Mouse (Mus musculus) heart, embryonic 10.5 days (tissue): ENCODE measurements around the gene Ajm1. TPM values are rescaled to one million over a fixed set of nuclear protein-coding genes. Genes with fewer than 3 reads are reported as not detected.

Source experiments
- DNase-seq: peaks from one replicate; pipeline ENCODE4 v3.0.0-alpha.2; 2017; ENCODE audit warnings: low spot score
- H3K27ac ChIP-seq: fragments of 300-500 bp; sonication (generic); 2 replicates; pipeline ENCODE4 v1.5.1; 2016; ENCODE audit warnings: mild to moderate bottlenecking
- H3K27me3 ChIP-seq: fragments of 300-500 bp; sonication (generic); 2 replicates; pipeline ENCODE4 v1.6.1; 2016; ENCODE audit warnings: mild to moderate bottlenecking; ENCODE audit not compliant: poor library complexity, insufficient read depth, severe bottlenecking
- H3K36me3 ChIP-seq: fragments of 300-500 bp; sonication (generic); 2 replicates; pipeline ENCODE4 v1.6.1; 2016; ENCODE audit warnings: mild to moderate bottlenecking, moderate library complexity
- H3K4me1 ChIP-seq: fragments of 300-500 bp; sonication (generic); 2 replicates; pipeline ENCODE4 v1.6.1; 2016; ENCODE audit warnings: mild to moderate bottlenecking
- H3K4me3 ChIP-seq: fragments of 300-500 bp; sonication (generic); 2 replicates; pipeline ENCODE4 v1.5.1; 2016; ENCODE audit warnings: mild to moderate bottlenecking, moderate library complexity
- H3K9me3 ChIP-seq: fragments of 300-500 bp; sonication (generic); 2 replicates; pipeline ENCODE4 v1.6.1; 2016; ENCODE audit warnings: mild to moderate bottlenecking, moderate library complexity
- WGBS: fragments of 180-500 bp; shearing (Covaris S2); methylation state at CpG from one replicate; pipeline ENCODE4 v1.1.7; 2016; 5-methylcytosine and 5-hydroxymethylcytosine counted together
- polyA plus RNA-seq: library from polyadenylated mRNA; unstranded; fragments of >200 nt; fragmentation: Nextera tagmentation; extraction: Ambion mirVana; gene quantifications from 2 replicates; pipeline ENCODE4 v1.2.1, GENCODE M21; 2016

Gene Ajm1
- polyA plus RNA-seq, 1 experiment from 2014 or later = 0.08 TPM

DNA sequence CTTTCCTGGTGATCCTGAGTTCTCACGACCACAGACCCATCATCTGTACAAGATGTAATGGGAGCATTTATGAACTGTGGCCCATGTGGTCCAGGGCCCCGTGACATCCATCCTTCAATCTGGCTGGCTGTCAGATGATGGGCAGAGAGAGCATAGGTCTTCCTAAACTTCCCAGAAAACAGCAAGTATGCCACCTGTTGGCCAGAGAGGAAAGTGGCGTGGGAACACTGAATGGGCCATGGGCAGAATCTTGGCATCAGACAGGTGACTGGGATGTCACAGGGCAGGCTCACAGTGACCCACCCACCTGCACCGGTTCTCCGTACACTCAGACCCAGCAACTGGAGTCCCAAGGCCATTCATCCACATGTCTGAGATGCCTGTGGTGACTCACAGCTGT, 30.4 kb downstream of the Ajm1 start:
- no peak overlapping the region for H3K4me3 ChIP-seq
- H3K36me3 ChIP-seq = no peaks in the 10 kb centered on the region
- no peaks in the 10 kb centered on the region for H3K27me3 ChIP-seq
- WGBS = 35% methylated on average over 5 of the region's 5 CpGs
- no peak overlapping the region for H3K27ac ChIP-seq
- DNase-seq = no peak
- H3K9me3 ChIP-seq = no peaks in the 10 kb centered on the region
- no peaks in the 10 kb centered on the region for H3K4me1 ChIP-seq

DNA sequence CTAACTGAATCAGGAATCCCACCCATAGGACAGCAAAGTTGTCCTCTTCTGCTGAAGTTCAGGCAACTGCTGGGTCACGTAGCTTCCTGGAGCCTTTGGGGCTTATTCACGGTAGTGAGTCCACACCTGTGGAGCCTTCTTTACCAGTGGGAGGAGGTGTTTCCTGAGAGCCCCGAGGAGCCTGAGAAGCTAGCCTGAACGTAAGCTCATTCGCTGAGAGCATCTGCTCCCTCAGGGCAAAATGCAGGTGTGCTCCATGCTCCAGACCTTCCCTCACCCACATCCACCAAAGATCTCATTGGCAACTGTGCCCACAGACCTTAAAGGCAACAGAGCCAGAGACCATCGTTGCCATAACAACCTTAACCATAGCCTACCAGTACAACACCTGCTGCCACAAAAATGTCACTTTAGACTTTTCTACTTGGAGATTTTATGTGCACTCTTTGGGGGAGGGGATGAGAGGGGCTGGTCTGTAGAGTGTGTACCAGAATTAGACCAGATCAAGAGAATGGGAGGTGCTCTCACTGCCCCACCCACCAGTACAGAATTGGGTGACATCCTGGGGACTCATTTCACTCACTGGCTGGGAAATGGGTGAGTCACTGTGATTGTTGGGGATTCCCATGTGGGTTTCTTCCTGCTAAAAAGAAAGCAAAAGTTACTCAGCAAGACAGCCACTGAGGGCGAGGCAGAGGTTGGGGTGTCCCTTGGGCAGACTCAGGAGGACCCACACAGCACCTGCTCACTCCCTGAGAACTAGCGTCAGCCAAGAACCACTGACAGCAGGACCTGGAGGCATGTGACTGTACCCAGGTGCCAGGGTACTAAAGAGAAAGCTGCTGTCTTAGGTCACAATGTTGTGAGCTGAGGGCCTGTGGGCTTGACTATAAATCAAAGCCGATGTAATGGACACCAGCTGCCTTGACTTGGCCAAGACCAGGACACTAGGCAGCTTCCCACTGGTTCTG, 32.3 kb downstream of the Ajm1 start:
- no peak for DNase-seq
- Histone ChIP-seq H3K9me3 (no peaks in the 10 kb centered on the region), H3K4me3 (no peak overlapping the region), H3K27ac (no peak overlapping the region), H3K4me1 (peaks cover 11% of the 10 kb centered on the region), H3K36me3 (0 out of 2 replicates have a peak, but pooled peaks cover 4% of the 10 kb centered on the region), H3K27me3 (no peaks in the 10 kb centered on the region)
- WGBS = 67% methylated on average over 9 of the region's 9 CpGs

DNA sequence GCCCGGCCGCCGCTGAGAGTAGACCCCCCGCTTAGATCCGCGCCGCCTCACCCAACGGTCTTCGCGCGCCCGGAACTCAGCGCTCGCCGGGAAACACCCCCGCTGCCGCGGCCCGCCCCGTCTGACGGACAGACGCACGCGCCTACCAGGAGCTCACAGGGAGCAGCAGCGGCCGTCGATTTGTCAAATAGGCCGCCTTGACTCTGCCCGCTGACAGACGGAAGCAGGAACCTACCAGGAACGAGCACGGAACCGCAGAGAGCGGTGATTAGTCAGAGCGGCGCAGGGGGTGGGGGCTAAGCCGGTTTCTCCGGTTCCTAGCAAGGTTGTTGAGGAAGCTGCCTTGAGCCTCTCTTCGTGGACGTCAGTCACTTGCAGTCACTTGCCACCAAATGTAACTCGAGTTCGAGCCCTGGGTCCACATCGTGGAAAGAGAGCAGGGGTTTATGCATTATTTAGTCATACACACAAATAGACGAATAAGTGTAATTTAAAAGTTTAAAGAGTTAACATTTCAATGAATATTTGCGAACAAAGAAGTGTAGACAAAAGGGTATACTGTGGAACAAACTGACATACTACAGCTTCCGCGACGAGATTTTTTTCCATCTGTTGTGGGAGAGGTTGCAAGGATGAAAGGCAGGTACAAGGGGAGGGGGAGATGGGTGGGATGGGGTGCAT, 34.6 kb downstream of the Ajm1 start, which contains the start of gene Traf2:
TSS of gene Traf2 (minus strand) at position 130 of the 681 bp plus-strand sequence.
- Histone ChIP-seq H3K4me3 (peak within 1 kb of the TSS; percentile 83), H3K9me3 (no peaks in the 10 kb centered on the region), H3K4me1 (peaks cover 19% of the 10 kb centered on the region), H3K27me3 (no peaks in the 10 kb centered on the region), H3K27ac (peak within 1 kb of the TSS; percentile 96), H3K36me3 (0 out of 2 replicates have a peak, but pooled peaks cover 4% of the 10 kb centered on the region)
- 3% methylated on average over 48 of the region's 48 CpGs for WGBS
- peak; percentile 100 for DNase-seq

DNA sequence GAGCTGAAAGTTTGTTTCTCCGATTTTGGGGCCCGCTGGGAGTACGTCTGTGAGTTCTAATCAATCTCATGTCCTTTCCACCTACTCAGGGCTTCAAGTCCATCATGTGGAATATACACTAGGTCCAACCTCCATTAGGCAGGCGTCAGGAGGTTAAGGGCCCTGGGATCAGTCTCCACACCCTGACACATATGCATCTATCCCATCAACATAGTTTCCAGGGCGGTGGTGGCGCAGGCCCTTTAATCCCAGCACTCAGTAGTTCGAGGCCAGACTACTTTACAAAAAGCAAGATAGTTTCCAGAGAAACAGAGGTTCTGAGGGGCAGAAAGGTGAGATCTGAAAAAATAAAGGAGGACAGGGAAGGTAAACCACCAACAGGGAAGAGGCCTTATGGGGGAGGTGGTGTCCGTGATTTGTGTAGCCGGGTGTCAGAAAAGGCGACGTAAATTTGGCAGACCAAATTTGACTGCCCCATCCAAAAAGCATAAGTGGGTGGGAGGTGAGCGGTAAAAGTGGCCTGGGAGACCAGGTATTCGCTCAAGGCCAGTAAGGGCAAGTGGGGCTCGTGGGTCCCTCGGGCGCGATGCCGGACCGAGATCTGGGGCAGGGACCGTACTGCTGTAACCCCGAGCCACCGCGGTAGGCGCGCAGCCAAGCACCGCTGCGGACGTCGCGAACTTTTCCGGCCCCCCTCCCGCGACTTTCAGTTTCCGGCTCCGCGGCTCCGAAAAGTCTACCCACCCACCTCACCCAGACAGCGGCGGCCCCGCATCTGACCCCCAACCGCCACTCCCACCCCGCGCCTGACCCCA, 35.4 kb downstream of the Ajm1 start:
- 8% methylated on average over 43 of the region's 43 CpGs for WGBS
- Histone ChIP-seq H3K27me3 (no peaks in the 10 kb centered on the region), H3K36me3 (0 out of 2 replicates have a peak, but pooled peaks cover 4% of the 10 kb centered on the region), H3K9me3 (no peaks in the 10 kb centered on the region), H3K4me3 (peak overlapping the region; percentile 83), H3K27ac (peak overlapping the region; percentile 96), H3K4me1 (peaks cover 24% of the 10 kb centered on the region)
- DNase-seq = no peak

DNA sequence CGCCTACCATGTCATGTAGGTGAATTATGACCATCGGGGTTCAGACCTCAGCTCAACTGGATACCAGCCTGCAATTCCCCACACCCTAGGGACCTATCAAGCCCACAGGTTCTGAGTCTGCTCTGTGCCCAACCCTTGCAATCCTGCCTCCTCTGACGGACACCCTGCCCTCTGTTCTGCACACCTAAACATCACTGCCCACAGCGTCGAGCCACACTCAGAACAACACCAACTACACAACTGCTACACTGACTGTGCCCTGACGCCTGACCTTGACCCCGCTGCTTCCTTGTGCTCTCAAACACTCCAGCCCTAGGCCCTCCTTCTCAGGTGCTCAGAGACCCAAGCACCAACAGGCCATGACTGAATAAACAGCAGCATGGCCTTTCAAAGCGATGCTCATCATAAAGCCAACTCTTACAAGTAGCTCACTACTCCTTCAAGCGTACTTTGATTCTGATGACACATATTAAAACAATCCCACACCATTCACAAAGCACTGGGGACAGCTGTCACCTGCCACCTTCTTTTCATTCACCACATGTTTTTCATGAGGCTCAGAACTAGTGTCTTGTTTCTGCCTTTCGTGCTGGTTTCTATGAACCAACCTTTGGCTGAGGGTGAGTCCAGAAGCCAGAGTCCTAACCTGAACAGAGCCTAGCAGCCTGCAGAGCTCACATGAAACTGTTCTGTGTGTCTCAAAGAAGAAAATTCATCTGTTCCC, 39.8 kb downstream of the Ajm1 start:
- no peaks in the 10 kb centered on the region for H3K9me3 ChIP-seq
- WGBS = 87% methylated on average over 10 of the region's 10 CpGs
- no peaks in the 10 kb centered on the region for H3K27me3 ChIP-seq
- no peak overlapping the region for H3K4me3 ChIP-seq
- DNase-seq = no peak
- H3K36me3 ChIP-seq = peaks cover 19% of the 10 kb centered on the region
- peaks cover 24% of the 10 kb centered on the region for H3K4me1 ChIP-seq
- H3K27ac ChIP-seq = no peak overlapping the region

DNA sequence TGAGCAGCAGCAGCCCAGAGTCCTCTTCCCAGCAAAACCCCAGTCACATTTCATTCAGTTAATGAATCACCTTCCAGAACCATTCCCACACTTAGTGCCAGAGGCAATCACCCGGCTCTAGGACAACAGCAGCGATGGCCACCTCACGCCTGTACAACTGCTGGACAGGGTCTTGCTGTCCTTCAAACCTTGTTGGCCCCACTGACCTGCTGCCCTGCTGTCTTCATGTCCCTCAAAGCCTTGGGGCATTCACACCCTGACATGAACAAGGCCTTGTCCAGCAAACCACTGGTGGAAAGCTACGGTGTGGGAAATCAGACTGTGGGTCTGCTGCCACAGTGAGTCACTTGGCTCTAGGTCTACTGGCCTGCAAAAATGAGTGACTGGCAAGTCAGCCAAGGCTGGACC, 41.0 kb downstream of the Ajm1 start:
- Histone ChIP-seq H3K9me3 (no peaks in the 10 kb centered on the region), H3K36me3 (peaks cover 31% of the 10 kb centered on the region), H3K27ac (no peak overlapping the region), H3K4me3 (no peak overlapping the region), H3K27me3 (no peaks in the 10 kb centered on the region), H3K4me1 (peaks cover 18% of the 10 kb centered on the region)
- WGBS = 93% methylated on average over 4 of the region's 4 CpGs
- no peak for DNase-seq

DNA sequence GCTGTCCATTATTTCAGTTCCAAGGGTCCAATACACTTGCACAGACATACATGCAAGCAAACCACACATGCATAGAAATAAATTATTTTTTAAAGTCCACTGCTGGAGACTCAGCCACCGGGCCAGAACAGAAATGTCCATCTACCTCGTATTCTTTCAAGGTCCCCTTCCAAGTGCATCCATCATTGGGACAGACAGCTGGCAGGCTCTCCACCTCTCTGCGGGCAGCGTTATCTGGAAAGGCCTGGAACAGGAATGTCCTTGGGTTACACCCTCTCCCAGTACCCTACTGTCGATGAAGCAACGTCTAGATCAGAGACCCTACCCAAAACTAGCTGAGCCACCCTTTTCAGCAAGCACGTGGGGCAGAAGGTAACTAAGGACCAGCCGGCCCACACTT, 45.0 kb downstream of the Ajm1 start:
- 0 out of 2 replicates have a peak, but pooled peaks cover 1% of the 10 kb centered on the region for H3K4me1 ChIP-seq
- no peak overlapping the region for H3K4me3 ChIP-seq
- H3K27ac ChIP-seq = no peak overlapping the region
- WGBS = 81% methylated on average over 8 of the region's 8 CpGs
- peaks cover 58% of the 10 kb centered on the region for H3K36me3 ChIP-seq
- H3K9me3 ChIP-seq = no peaks in the 10 kb centered on the region
- DNase-seq = no peak
- H3K27me3 ChIP-seq = no peaks in the 10 kb centered on the region

DNA sequence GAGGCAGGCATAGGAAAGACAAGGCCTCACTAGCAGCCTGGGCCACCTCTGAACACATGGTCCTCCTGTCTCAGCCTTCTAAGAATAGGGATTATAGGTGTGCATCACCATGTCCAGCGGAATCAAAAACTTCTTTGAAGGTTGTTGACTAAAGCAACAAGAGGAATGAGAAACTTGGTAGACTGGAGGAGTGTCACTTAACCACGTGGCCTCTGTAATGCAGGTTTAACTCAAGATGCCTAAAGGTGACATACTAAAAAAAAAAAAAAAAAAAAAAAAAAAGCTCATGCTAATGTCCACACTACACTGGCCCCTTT, 46.7 kb downstream of the Ajm1 start:
- H3K36me3 ChIP-seq = peaks cover 74% of the 10 kb centered on the region
- no peaks in the 10 kb centered on the region for H3K4me1 ChIP-seq
- DNase-seq = no peak
- no peaks in the 10 kb centered on the region for H3K27me3 ChIP-seq
- 89% methylated on average over 2 of the region's 2 CpGs for WGBS
- no peak overlapping the region for H3K4me3 ChIP-seq
- no peak overlapping the region for H3K27ac ChIP-seq
- no peaks in the 10 kb centered on the region for H3K9me3 ChIP-seq

DNA sequence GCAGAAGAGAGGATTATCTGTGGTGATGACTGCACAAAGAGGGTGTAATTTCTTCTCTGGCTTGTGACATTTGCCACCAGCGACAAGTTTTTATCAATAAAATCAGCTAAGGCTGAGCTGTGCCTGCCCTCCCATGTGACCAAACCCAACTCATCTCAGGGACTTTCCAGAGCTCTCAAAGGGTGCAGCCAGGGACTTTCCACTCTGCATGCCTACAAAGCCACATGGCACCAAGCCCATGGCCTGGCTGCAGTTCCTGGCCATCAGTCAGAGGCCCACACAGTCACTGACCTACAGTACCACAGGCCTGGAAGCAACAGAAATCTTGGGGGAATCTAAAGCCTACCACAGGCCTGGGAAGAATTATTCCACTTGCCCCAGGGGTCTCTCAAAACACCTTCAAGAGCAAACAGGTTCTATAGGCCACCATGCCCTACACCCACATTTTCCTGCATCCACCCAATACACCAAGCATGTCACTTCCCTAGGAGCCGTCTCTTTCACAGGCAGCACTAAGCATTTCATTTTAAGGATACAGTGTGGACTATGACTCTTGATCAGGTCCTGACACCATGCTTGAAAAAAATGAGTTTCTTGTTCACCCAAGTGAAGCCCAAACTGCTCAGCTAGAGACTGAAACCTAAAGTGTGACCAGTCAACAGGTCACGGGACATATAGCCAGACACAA, 47.2 kb downstream of the Ajm1 start:
- 83% methylated on average over 3 of the region's 3 CpGs for WGBS
- DNase-seq = no peak
- no peak overlapping the region for H3K4me3 ChIP-seq
- H3K36me3 ChIP-seq = peaks cover 79% of the 10 kb centered on the region
- no peaks in the 10 kb centered on the region for H3K9me3 ChIP-seq
- no peaks in the 10 kb centered on the region for H3K27me3 ChIP-seq
- no peaks in the 10 kb centered on the region for H3K4me1 ChIP-seq
- H3K27ac ChIP-seq = no peak overlapping the region

DNA sequence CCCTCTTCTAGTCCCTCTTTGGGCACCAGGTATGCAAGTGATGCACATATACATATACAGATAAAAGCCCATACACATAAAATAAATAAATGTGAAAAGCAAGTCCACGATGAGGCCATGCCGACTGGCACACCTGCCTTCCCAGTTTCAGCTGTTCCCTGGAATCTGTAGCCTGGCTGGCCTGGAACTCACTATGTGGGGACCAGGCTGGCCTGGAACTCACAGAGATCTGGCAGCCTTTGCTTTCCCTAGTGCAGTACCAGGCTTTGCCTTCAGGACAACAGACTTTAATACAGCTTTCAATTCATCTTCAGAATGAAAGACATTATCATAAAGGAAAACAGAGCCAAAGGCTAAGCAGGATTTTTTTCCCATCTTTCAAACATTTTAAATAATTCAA, 47.9 kb downstream of the Ajm1 start:
- Histone ChIP-seq H3K9me3 (no peaks in the 10 kb centered on the region), H3K36me3 (peaks cover 84% of the 10 kb centered on the region), H3K4me1 (no peaks in the 10 kb centered on the region), H3K27ac (no peak overlapping the region), H3K4me3 (no peak overlapping the region), H3K27me3 (no peaks in the 10 kb centered on the region)
- 95% methylated on average over 2 of the region's 2 CpGs for WGBS
- DNase-seq = no peak

DNA sequence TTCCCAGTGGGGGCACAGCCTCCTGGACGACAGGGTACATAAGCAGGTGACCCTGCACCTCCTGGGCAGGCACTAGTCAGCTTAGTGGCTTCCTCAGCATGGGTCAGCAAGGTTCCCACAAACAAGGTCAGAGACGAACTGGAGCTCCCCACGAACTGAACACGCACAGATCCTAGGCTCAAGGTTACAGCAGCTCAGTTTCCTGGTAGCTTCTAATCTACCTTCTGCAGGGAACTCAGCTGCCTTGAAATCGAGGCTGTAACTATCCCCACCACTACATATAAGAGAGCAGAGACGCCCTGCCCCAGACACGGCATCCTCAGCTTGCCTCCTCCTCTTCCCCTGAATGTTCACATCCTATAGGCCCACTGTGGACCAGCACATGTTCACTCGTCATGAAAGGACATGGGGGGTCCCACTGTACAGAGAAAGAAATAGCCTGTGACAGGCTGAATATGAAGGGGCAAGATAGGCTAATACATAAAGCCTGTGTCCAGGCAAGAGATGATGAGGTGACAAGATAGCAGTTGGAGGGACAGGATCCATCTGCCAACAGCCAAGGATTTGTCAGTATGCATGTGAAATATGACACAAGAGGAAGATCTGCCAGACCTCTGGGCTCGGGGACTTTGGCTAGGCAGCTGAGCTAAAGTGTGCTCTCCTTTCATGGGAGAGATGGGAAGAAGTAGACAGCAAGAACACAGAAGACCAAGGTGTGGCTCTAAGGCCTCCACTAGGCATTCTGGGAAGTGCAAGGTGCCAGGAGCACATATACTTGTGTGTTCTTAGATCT, 54.9 kb downstream of the Ajm1 start:
- DNase-seq = no peak
- no peaks in the 10 kb centered on the region for H3K27me3 ChIP-seq
- peaks cover 96% of the 10 kb centered on the region for H3K36me3 ChIP-seq
- WGBS = 83% methylated on average over 9 of the region's 9 CpGs
- no peak overlapping the region for H3K4me3 ChIP-seq
- no peak overlapping the region for H3K27ac ChIP-seq
- no peaks in the 10 kb centered on the region for H3K9me3 ChIP-seq
- no peaks in the 10 kb centered on the region for H3K4me1 ChIP-seq
